Comparison of ENCODE assay signal across 19 mouse cellular contexts in the genomic region with DNA sequence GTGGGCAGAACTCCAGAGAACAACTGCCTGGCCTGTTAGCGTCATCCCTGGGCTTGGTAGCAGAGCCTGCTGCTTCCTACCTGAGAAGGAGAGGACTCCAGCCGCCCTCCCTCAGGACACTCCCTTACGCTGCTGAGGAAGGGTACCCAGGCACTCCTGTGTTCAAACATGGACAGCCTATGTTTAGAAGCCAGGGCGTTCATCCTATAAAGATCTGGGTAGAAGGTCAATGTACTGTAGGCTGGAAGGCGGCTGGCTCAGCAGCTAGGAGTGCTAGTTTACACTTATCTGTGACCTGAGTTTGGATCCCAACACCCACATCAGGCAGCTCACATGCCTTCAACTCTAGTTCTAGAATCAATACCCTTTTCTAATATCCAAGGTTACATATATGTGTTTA.
"Had no signal": no experiment of that assay in that cellular context is flagged by ENCODE, and none has a peak within 500 bp of the region (broad histone marks: within the 10 kb centered on the region; RNA-seq: fewer than 3 reads in every experiment).

No protein-coding gene starts in this region.

- H3K27me3 ChIP-seq: midbrain, embryonic 12.5 days; neural tube, embryonic 13.5 days; neural tube, embryonic 15.5 days; stomach, embryonic 15.5 days had no signal

- H3K4me2 ChIP-seq: lung, embryonic 14.5 days; midbrain, embryonic 12.5 days; neural tube, embryonic 13.5 days; neural tube, embryonic 15.5 days; stomach, embryonic 15.5 days had no signal

- H3K4me1 ChIP-seq: neural tube, embryonic 13.5 days; neural tube, embryonic 15.5 days had no signal

- ATAC-seq: midbrain, embryonic 16.5 days had no signal

- H3K4me3 ChIP-seq: midbrain, embryonic 10.5 days; midbrain, embryonic 12.5 days; myocyte; neural tube, embryonic 13.5 days; neural tube, embryonic 15.5 days; stomach, embryonic 15.5 days had no signal

- DNase-seq: lung, adult 18-20 months; lung, embryonic 14.5 days; lung, postnatal 10 days; lung, postnatal 4 days; midbrain, embryonic 14.5 days; retina, postnatal 1 day; right cerebral cortex, adult 18-20 months; right cerebral cortex, postnatal 14 days; thymus, adult 18-20 months; thymus, postnatal 14 days; thymus, postnatal 36 days had no signal

- H3K36me3 ChIP-seq: midbrain, embryonic 10.5 days; midbrain, embryonic 12.5 days; neural tube, embryonic 13.5 days; neural tube, embryonic 15.5 days; stomach, embryonic 15.5 days had no signal

- H3K27ac ChIP-seq: liver, embryonic 14.5 days; midbrain, embryonic 10.5 days; midbrain, embryonic 12.5 days; neural tube, embryonic 13.5 days; neural tube, embryonic 15.5 days; stomach, embryonic 15.5 days had no signal

- H3K9ac ChIP-seq: liver, embryonic 14.5 days; lung, embryonic 14.5 days; midbrain, embryonic 12.5 days; neural tube, embryonic 13.5 days; neural tube, embryonic 15.5 days; stomach, embryonic 15.5 days had no signal

- H3K9me3 ChIP-seq: midbrain, embryonic 10.5 days; midbrain, embryonic 12.5 days; neural tube, embryonic 13.5 days; neural tube, embryonic 15.5 days; stomach, embryonic 15.5 days had no signal
